Comparison of ENCODE assay signal across 10 mouse cellular contexts in genomic region chr3:142310446-142310845, GRCm38 (mm10).
DNase-seq lines count a peak whose midpoint lies in the region; ATAC-seq lines count a peak whose summit lies in the region.
"Had no signal": no experiment of that assay in that cellular context is flagged by ENCODE, and none has a peak within 500 bp of the region (broad histone marks: within the 10 kb centered on the region; RNA-seq: fewer than 3 reads in every experiment).

No protein-coding gene starts in this region.

- H3K4me3 ChIP-seq in megakaryocyte, embryonic 14.5 days (replicated peaks) = peak overlapping the region; percentile 68
- H3K4me3 ChIP-seq: limb, embryonic 15.5 days had no signal

- H3K4me1 ChIP-seq in megakaryocyte, embryonic 14.5 days = peaks cover 39% of the 10 kb centered on the region
- H3K4me1 ChIP-seq: limb, embryonic 15.5 days had no signal

- peaks cover 27% of the 10 kb centered on the region for H3K36me3 ChIP-seq in megakaryocyte, embryonic 14.5 days (replicated peaks; ENCODE audit: low read length)
- H3K36me3 ChIP-seq: limb, embryonic 15.5 days had no signal

- ATAC-seq in megakaryocyte, adult 5-6 weeks (ENCODE audit: poor library complexity, severe bottlenecking) = no peak
- no peak for ATAC-seq in inflammation-experienced regulatory T-cells, adult 6 months

- DNase-seq in adrenal gland, adult 2 months = peak; percentile 18
- DNase-seq in adrenal gland, postnatal 25 days = no peak
- peak; percentile 28 for DNase-seq in forelimb bud, embryonic 11.5 days (ENCODE audit: low read depth, low spot score)
- peak; percentile 71 for DNase-seq in retina, postnatal 1 day
- DNase-seq in ovary, adult 18-20 months (ENCODE audit: low spot score) = no peak
- DNase-seq: kidney, adult 2 months had no signal

- no peaks in the 10 kb centered on the region for H3K27me3 ChIP-seq in megakaryocyte, embryonic 14.5 days (replicated peaks)
- H3K27me3 ChIP-seq: limb, embryonic 15.5 days had no signal

- no peaks in the 10 kb centered on the region for H3K9me3 ChIP-seq in megakaryocyte, embryonic 14.5 days
- H3K9me3 ChIP-seq: limb, embryonic 15.5 days had no signal

Comparison
In these comparisons a context has a peak if more than half of its experiments do, and no peak if none do; other contexts are left out.
1. DNase-seq: peak in adrenal gland, adult 2 months (single experiment), forelimb bud, embryonic 11.5 days (single experiment) and retina, postnatal 1 day (single experiment); none in adrenal gland, postnatal 25 days (single experiment) and ovary, adult 18-20 months (single experiment).